Mouse (Mus musculus) midbrain, embryonic 15.5 days (tissue): ENCODE measurements at regions not wholly inside any gene's neighbourhood (a gene's known extent, or its start where the extent isn't known, plus 50 kb on each side); places are given as distances from the start of the nearest gene placed in this dataset.
A peak's percentile ranks its signal among the peaks of the same experiment; 100 is the strongest.

Experiments
- ATAC-seq: fragments of 200-750 bp; cut with Nextera tagmentation; replicated peaks from 2 replicates; pipeline ENCODE4 v1.8.0; 2017; ENCODE audit warnings: moderate TSS enrichment
- H3K27ac ChIP-seq: fragments of 300-500 bp; sonication (generic); 2 replicates; pipeline ENCODE4 v1.5.1; 2015; ENCODE audit warnings: mild to moderate bottlenecking, inconsistent platforms
- H3K27me3 ChIP-seq: fragments of 300-500 bp; sonication (generic); replicated peaks from 2 replicates; pipeline ENCODE4 v1.6.1; 2015; ENCODE audit warnings: inconsistent platforms
- H3K36me3 ChIP-seq: fragments of 300-500 bp; sonication (generic); replicated peaks from 2 replicates; pipeline ENCODE4 v1.6.1; 2015; ENCODE audit warnings: inconsistent platforms
- H3K4me1 ChIP-seq: fragments of 300-500 bp; sonication (generic); 2 replicates; pipeline ENCODE4 v1.6.1; 2015; ENCODE audit warnings: inconsistent platforms
- H3K4me2 ChIP-seq: fragments of 300-500 bp; sonication (generic); 2 replicates; pipeline ENCODE4 v1.6.1; 2015; ENCODE audit warnings: inconsistent platforms, mild to moderate bottlenecking, moderate library complexity
- H3K4me3 ChIP-seq: fragments of 300-500 bp; sonication (generic); 2 replicates; pipeline ENCODE4 v1.5.1; 2015; ENCODE audit warnings: mild to moderate bottlenecking, inconsistent platforms
- H3K9ac ChIP-seq: fragments of 300-500 bp; sonication (generic); 2 replicates; pipeline ENCODE4 v1.6.1; 2015; ENCODE audit warnings: mild to moderate bottlenecking, inconsistent platforms
- H3K9me3 ChIP-seq: fragments of 300-500 bp; sonication (generic); 2 replicates; pipeline ENCODE4 v1.6.1; 2016; ENCODE audit warnings: inconsistent platforms
- WGBS: fragments of 180-500 bp; shearing (Covaris S2); methylation state at CpG from one replicate; pipeline ENCODE4 v1.1.7; 2015; ENCODE audit warnings: mixed read lengths; 5-methylcytosine and 5-hydroxymethylcytosine counted together

- H3K9me3 ChIP-seq: no peaks in the 10 kb centered on the region
- ATAC-seq: no peak
- H3K4me2 ChIP-seq: no peak overlapping the region
- no peak overlapping the region for H3K9ac ChIP-seq
- no peak overlapping the region for H3K27ac ChIP-seq
- 0 out of 2 replicates have a peak, but pooled peaks cover 6% of the 10 kb centered on the region for H3K4me1 ChIP-seq
- WGBS: 93% methylated on average over 6 of the region's 6 CpGs
- no peak overlapping the region for H3K4me3 ChIP-seq
- no peaks in the 10 kb centered on the region for H3K36me3 ChIP-seq
- H3K27me3 ChIP-seq: no peaks in the 10 kb centered on the region
These were observed 330.1 kb upstream of the Frg1 start for GRCm38 (mm10) chr8:41747024-41747423.

- Histone ChIP-seq H3K36me3 (no peaks in the 10 kb centered on the region), H3K27ac (0 out of 2 replicates have a peak overlapping the region, but pooled peaks have one; percentile 37), H3K4me1 (0 out of 2 replicates have a peak, but pooled peaks cover 6% of the 10 kb centered on the region), H3K27me3 (no peaks in the 10 kb centered on the region), H3K4me3 (no peak overlapping the region), H3K4me2 (peak overlapping the region; percentile 26), H3K9ac (no peak overlapping the region), H3K9me3 (no peaks in the 10 kb centered on the region)
- WGBS: 26% methylated on average over 11 of the region's 11 CpGs
- peak; percentile 90 for ATAC-seq
These were observed 326.2 kb upstream of the Frg1 start for GRCm38 (mm10) chr8:41742796-41743670.

DNA sequence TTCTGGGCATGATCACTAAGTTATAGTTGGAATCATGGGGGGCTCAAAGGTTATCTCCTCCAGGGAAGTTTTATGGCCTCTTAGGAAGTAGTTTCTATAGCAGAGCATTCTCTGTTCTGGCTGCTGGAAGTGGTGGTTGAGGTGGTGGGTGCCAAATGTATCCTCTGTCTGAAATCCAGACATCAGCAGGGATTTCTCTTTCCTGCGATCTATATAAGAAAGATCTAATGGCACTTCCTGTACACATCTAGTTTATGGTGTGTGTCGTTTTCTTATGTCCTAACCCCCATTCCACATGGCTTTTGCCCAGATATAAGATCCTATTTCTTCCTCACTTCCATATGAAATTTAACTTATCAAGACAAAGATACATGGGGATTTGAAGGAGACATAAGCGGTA is 300.1 kb upstream of the Frg1 start:
- WGBS: 88% methylated on average over 3 of the region's 3 CpGs
- H3K9me3 ChIP-seq: no peaks in the 10 kb centered on the region
- no peaks in the 10 kb centered on the region for H3K27me3 ChIP-seq
- no peaks in the 10 kb centered on the region for H3K36me3 ChIP-seq
- H3K4me1 ChIP-seq: no peaks in the 10 kb centered on the region
- no peak overlapping the region for H3K4me2 ChIP-seq
- no peak overlapping the region for H3K27ac ChIP-seq
- ATAC-seq: no peak
- no peak overlapping the region for H3K4me3 ChIP-seq
- no peak overlapping the region for H3K9ac ChIP-seq

GRCm38 (mm10) chr8:41713634-41714330 is 296.9 kb upstream of the Frg1 start:
- H3K4me1 ChIP-seq: no peaks in the 10 kb centered on the region
- H3K9ac ChIP-seq: no peak overlapping the region
- H3K27ac ChIP-seq: no peak overlapping the region
- no peaks in the 10 kb centered on the region for H3K36me3 ChIP-seq
- H3K4me2 ChIP-seq: no peak overlapping the region
- no peaks in the 10 kb centered on the region for H3K9me3 ChIP-seq
- 35% methylated on average over 4 of the region's 4 CpGs for WGBS
- H3K27me3 ChIP-seq: no peaks in the 10 kb centered on the region
- no peak overlapping the region for H3K4me3 ChIP-seq
- ATAC-seq: peak; percentile 89

GRCm38 (mm10) chr8:41703927-41704924 is 287.4 kb upstream of the Frg1 start:
- no peaks in the 10 kb centered on the region for H3K9me3 ChIP-seq
- H3K4me3 ChIP-seq: no peak overlapping the region
- no peaks in the 10 kb centered on the region for H3K27me3 ChIP-seq
- H3K36me3 ChIP-seq: no peaks in the 10 kb centered on the region
- 26% methylated on average over 9 of the region's 9 CpGs for WGBS
- no peak overlapping the region for H3K9ac ChIP-seq
- H3K4me1 ChIP-seq: 0 out of 2 replicates have a peak, but pooled peaks cover 3% of the 10 kb centered on the region
- peak overlapping the region; percentile 31; the same call in 1 of the 2 replicates for H3K27ac ChIP-seq
- ATAC-seq: no peak; the same call in 1 of the 2 replicates
- H3K4me2 ChIP-seq: no peak overlapping the region
